Mouse (Mus musculus) forebrain, embryonic 15.5 days (tissue): ENCODE measurements around the gene Hes7. TPM values are rescaled to one million over a fixed set of nuclear protein-coding genes. Genes with fewer than 3 reads are reported as not detected.
"Not testable (repeated sequence)": the region's sequence is repeated elsewhere in the genome, so short reads cannot be mapped to it uniquely, and the experiment has no call there.

Experiments
- ATAC-seq: fragments of 200-750 bp; cut with Nextera tagmentation; replicated peaks from 2 replicates; pipeline ENCODE4 v1.8.0; 2017; ENCODE audit warnings: mild to moderate bottlenecking, moderate TSS enrichment, moderate library complexity
- H3K27ac ChIP-seq: fragments of 300-500 bp; sonication (generic); replicated peaks from 2 replicates; pipeline ENCODE4 v1.5.1; 2015; ENCODE audit warnings: mild to moderate bottlenecking, inconsistent platforms
- H3K27me3 ChIP-seq: fragments of 300-500 bp; sonication (generic); 2 replicates; pipeline ENCODE4 v1.6.1; 2015; ENCODE audit warnings: inconsistent platforms
- H3K36me3 ChIP-seq: fragments of 300-500 bp; sonication (generic); 2 replicates; pipeline ENCODE4 v1.6.1; 2015; ENCODE audit warnings: mild to moderate bottlenecking, inconsistent platforms
- H3K4me1 ChIP-seq: fragments of 300-500 bp; sonication (generic); 2 replicates; pipeline ENCODE4 v1.6.1; 2015; ENCODE audit warnings: inconsistent platforms
- H3K4me2 ChIP-seq: fragments of 300-500 bp; sonication (generic); replicated peaks from 2 replicates; pipeline ENCODE4 v1.6.1; 2015; ENCODE audit warnings: mild to moderate bottlenecking, inconsistent platforms
- H3K4me3 ChIP-seq: fragments of 300-500 bp; sonication (generic); 2 replicates; pipeline ENCODE4 v1.5.1; 2015; ENCODE audit warnings: mild to moderate bottlenecking, inconsistent platforms
- H3K9ac ChIP-seq: fragments of 300-500 bp; sonication (generic); replicated peaks from 2 replicates; pipeline ENCODE4 v1.6.1; 2015; ENCODE audit warnings: mild to moderate bottlenecking, inconsistent platforms
- H3K9me3 ChIP-seq: fragments of 300-500 bp; sonication (generic); 2 replicates; pipeline ENCODE4 v1.6.1; 2016; ENCODE audit warnings: inconsistent platforms
- WGBS: fragments of 180-500 bp; shearing (Covaris S2); methylation state at CpG from one replicate; pipeline ENCODE4 v1.1.7; 2015; ENCODE audit warnings: mixed read lengths; 5-methylcytosine and 5-hydroxymethylcytosine counted together
- polyA plus RNA-seq: library from polyadenylated mRNA; unstranded; fragments of >200 nt; fragmentation: Nextera tagmentation; extraction: Ambion mirVana; gene quantifications from 2 replicates; pipeline ENCODE4 v1.2.1, GENCODE M21; 2015

Hes7 gene
- polyA plus RNA-seq, 1 experiment from 2014 or later = 0.42 TPM

GRCm38 (mm10) chr11:69089616-69090290, 30.5 kb upstream of the Hes7 start:
- ATAC-seq = no peak
- WGBS = 88% methylated on average over 12 of the region's 12 CpGs
- Histone ChIP-seq H3K9me3 (no peaks in the 10 kb centered on the region), H3K4me2 (peak overlapping the region; percentile 84), H3K9ac (peak overlapping the region; percentile 100), H3K27me3 (no peaks in the 10 kb centered on the region), H3K4me3 (peak overlapping the region; percentile 95), H3K4me1 (peaks cover 39% of the 10 kb centered on the region), H3K36me3 (peaks cover 10% of the 10 kb centered on the region; the same call in 1 of the 2 replicates), H3K27ac (0 out of 2 replicates have a peak overlapping the region, but pooled peaks have one; percentile 12)

- no peak for ATAC-seq
- peak overlapping the region; percentile 95; the same call in 1 of the 2 replicates for H3K4me3 ChIP-seq
Measured at GRCm38 (mm10) chr11:69090367-69090766, 29.8 kb upstream of the Hes7 start.

GRCm38 (mm10) chr11:69091566-69092385, 28.4 kb upstream of the Hes7 start:
- H3K9me3 ChIP-seq = no peaks in the 10 kb centered on the region
- WGBS = 69% methylated on average over 7 of the region's 7 CpGs
- H3K27me3 ChIP-seq = no peaks in the 10 kb centered on the region
- H3K9ac ChIP-seq = no peak overlapping the region
- no peak for ATAC-seq
- no peak overlapping the region for H3K4me2 ChIP-seq
- H3K36me3 ChIP-seq = peaks cover 10% of the 10 kb centered on the region; the same call in 1 of the 2 replicates
- H3K4me3 ChIP-seq = no peak overlapping the region
- no peak overlapping the region for H3K27ac ChIP-seq
- peaks cover 55% of the 10 kb centered on the region for H3K4me1 ChIP-seq

More at GRCm38 (mm10) chr11:69090367-69090766, 29.8 kb upstream of the Hes7 start:
- peaks cover 10% of the 10 kb centered on the region; the same call in 1 of the 2 replicates for H3K36me3 ChIP-seq
- H3K4me2 ChIP-seq = peak overlapping the region; percentile 84
- peaks cover 42% of the 10 kb centered on the region for H3K4me1 ChIP-seq
- H3K9me3 ChIP-seq = no peaks in the 10 kb centered on the region
- 45% methylated on average over 6 of the region's 6 CpGs for WGBS
- no peaks in the 10 kb centered on the region for H3K27me3 ChIP-seq
- no peak overlapping the region for H3K9ac ChIP-seq
- no peak overlapping the region for H3K27ac ChIP-seq

GRCm38 (mm10) chr11:69092386-69092751, 27.8 kb upstream of the Hes7 start:
- no peak for ATAC-seq
- Histone ChIP-seq H3K27me3 (no peaks in the 10 kb centered on the region), H3K4me1 (peaks cover 61% of the 10 kb centered on the region)

GRCm38 (mm10) chr11:69092871-69093270, 27.3 kb upstream of the Hes7 start:
- Histone ChIP-seq H3K9me3 (no peaks in the 10 kb centered on the region), H3K27ac (no peak overlapping the region), H3K4me1 (peaks cover 66% of the 10 kb centered on the region), H3K36me3 (peaks cover 10% of the 10 kb centered on the region; the same call in 1 of the 2 replicates), H3K4me3 (no peak overlapping the region), H3K9ac (no peak overlapping the region), H3K4me2 (no peak overlapping the region), H3K27me3 (no peaks in the 10 kb centered on the region)
- no peak for ATAC-seq
- 82% methylated on average over 4 of the region's 4 CpGs for WGBS

More at GRCm38 (mm10) chr11:69092386-69092751, 27.8 kb upstream of the Hes7 start:
- peaks cover 10% of the 10 kb centered on the region; the same call in 1 of the 2 replicates for H3K36me3 ChIP-seq
- no peak overlapping the region for H3K4me2 ChIP-seq
- H3K4me3 ChIP-seq = no peak overlapping the region
- H3K27ac ChIP-seq = no peak overlapping the region
- H3K9me3 ChIP-seq = no peaks in the 10 kb centered on the region
- H3K9ac ChIP-seq = no peak overlapping the region
- 2% methylated on average over 3 of the region's 3 CpGs for WGBS

GRCm38 (mm10) chr11:69093856-69094255, 26.3 kb upstream of the Hes7 start:
- peaks cover 10% of the 10 kb centered on the region; the same call in 1 of the 2 replicates for H3K36me3 ChIP-seq
- H3K9ac ChIP-seq, H3K9me3 ChIP-seq, H3K4me2 ChIP-seq, ATAC-seq, H3K4me3 ChIP-seq, H3K27me3 ChIP-seq: not testable (repeated sequence)
- H3K4me1 ChIP-seq = peaks cover 73% of the 10 kb centered on the region
- H3K27ac ChIP-seq = peak overlapping the region; percentile 87
- WGBS = 89% methylated on average over 7 of the region's 7 CpGs

- peak within 1 kb of the TSS; percentile 29 for H3K9ac ChIP-seq
- under 1% methylated on average over 37 of the region's 37 CpGs for WGBS
- peak within 1 kb of the TSS; percentile 45 for H3K4me3 ChIP-seq
- H3K4me1 ChIP-seq = peaks cover 74% of the 10 kb centered on the region
- no peaks in the 10 kb centered on the region for H3K9me3 ChIP-seq
- peak; percentile 94 for ATAC-seq
- peak within 1 kb of the TSS; percentile 87 for H3K27ac ChIP-seq
- no peaks in the 10 kb centered on the region for H3K27me3 ChIP-seq
- H3K36me3 ChIP-seq = peaks cover 10% of the 10 kb centered on the region; the same call in 1 of the 2 replicates
- H3K4me2 ChIP-seq = peak within 1 kb of the TSS; percentile 69
Measured at GRCm38 (mm10) chr11:69094697-69095429, 25.3 kb upstream of the Hes7 start, which contains the start of gene Per1. TSS of gene Per1 (plus strand) at chr11:69095217.

GRCm38 (mm10) chr11:69095511-69096231, 24.5 kb upstream of the Hes7 start:
- H3K4me2 ChIP-seq = peak overlapping the region; percentile 69
- peak overlapping the region; percentile 29 for H3K9ac ChIP-seq
- peaks cover 74% of the 10 kb centered on the region for H3K4me1 ChIP-seq
- H3K36me3 ChIP-seq = peaks cover 10% of the 10 kb centered on the region; the same call in 1 of the 2 replicates
- no peak for ATAC-seq
- no peaks in the 10 kb centered on the region for H3K9me3 ChIP-seq
- H3K27ac ChIP-seq = peak overlapping the region; percentile 77
- WGBS = 2% methylated on average over 27 of the region's 27 CpGs
- H3K4me3 ChIP-seq = peak overlapping the region; percentile 45
- no peaks in the 10 kb centered on the region for H3K27me3 ChIP-seq

GRCm38 (mm10) chr11:69096360-69096986, 23.7 kb upstream of the Hes7 start:
- Histone ChIP-seq H3K4me2 (peak overlapping the region; percentile 69), H3K9ac (peak overlapping the region; percentile 29), H3K9me3 (no peaks in the 10 kb centered on the region), H3K4me1 (peaks cover 69% of the 10 kb centered on the region), H3K4me3 (peak overlapping the region; percentile 45), H3K27me3 (no peaks in the 10 kb centered on the region), H3K27ac (peak overlapping the region; percentile 82), H3K36me3 (peaks cover 8% of the 10 kb centered on the region; the same call in 1 of the 2 replicates)
- WGBS = 10% methylated on average over 9 of the region's 9 CpGs
- ATAC-seq = no peak

GRCm38 (mm10) chr11:69096987-69097900, 23.0 kb upstream of the Hes7 start:
- H3K4me2 ChIP-seq = peak overlapping the region; percentile 69
- H3K4me1 ChIP-seq = peaks cover 65% of the 10 kb centered on the region
- no peaks in the 10 kb centered on the region for H3K9me3 ChIP-seq
- no peaks in the 10 kb centered on the region for H3K27me3 ChIP-seq
- peak overlapping the region; percentile 82 for H3K27ac ChIP-seq
- peak overlapping the region; percentile 29 for H3K9ac ChIP-seq
- no peak for ATAC-seq
- peak overlapping the region; percentile 34 for H3K4me3 ChIP-seq
- 1% methylated on average over 29 of the region's 29 CpGs for WGBS
- peaks cover 6% of the 10 kb centered on the region for H3K36me3 ChIP-seq
